Mouse (Mus musculus): ENCODE data around the gene Tbc1d2b.

DNA sequence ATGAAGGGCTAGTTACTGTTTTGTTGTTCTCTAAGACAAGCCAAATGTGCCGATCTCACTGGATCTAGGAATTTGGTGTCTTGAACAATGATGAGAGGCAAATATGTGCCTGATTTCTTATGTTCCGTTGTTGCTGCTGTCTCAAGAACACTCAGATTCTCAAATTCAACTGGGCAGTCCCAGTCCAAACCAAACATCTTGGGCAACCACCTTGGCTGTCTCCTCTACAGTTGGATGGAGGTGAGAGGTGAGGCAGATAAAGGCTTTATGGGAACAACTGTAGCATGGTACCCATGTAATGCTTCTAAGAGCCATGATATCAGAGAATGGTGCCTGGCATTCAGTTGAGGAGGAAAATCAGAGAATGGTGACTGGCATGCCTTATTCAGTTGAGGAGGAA is 17.4 kb downstream of the Tbc1d2b start:
- TF ChIP-seq CTCF (IDR thresholded peaks at IDR 0.05; ENCODE audit: low read depth, low read length) (no peak), POLR2AphosphoS5 (IDR thresholded peaks at IDR 0.05; ENCODE audit: insufficient replicate concordance, low read depth, low read length) (no peak), GATA1 (IDR thresholded peaks at IDR 0.05; ENCODE audit: borderline replicate concordance, low read length) (no peak)

All from G1E (cell line).